Mouse (Mus musculus): Measurements from ENCODE around the gene D17Wsu92e.

DNA sequence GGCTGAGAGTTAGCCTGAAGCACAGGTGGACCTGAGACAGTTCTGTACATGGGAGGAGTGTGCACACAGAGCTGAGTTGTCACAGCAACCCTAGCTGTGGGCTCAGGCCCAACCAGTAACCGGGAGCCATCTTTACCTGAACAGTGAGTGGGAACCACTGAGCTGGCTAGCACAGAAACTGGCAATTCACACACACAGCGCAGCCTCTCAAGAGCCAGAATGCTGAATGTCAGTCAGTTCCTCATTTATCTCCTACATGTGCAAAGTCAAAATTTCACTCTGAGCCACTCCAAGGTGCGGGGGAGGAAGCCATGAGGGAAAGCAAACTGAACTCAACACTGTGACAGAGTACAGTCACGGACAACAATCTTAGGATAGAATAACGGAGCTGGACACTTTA, 53.3 kb downstream of the D17Wsu92e start:
- TF ChIP-seq CTCF (IDR thresholded peaks at IDR 0.05; ENCODE audit: low read depth, low read length), result no peak
- TF ChIP-seq POLR2A (IDR thresholded peaks at IDR 0.05; ENCODE audit: borderline replicate concordance, low read depth, low read length), result no peak

Measured in bone marrow macrophage, adult 2 months (primary cell).